Mouse (Mus musculus): ENCODE measurements at regions not wholly inside any gene's neighbourhood (a gene's known extent, or its start where the extent isn't known, plus 50 kb on each side); places are given as distances from the start of the nearest gene placed in this dataset.
"Not testable (repeated sequence)": the region's sequence is repeated elsewhere in the genome, so short reads cannot be mapped to it uniquely, and the experiment has no call there.

DNA sequence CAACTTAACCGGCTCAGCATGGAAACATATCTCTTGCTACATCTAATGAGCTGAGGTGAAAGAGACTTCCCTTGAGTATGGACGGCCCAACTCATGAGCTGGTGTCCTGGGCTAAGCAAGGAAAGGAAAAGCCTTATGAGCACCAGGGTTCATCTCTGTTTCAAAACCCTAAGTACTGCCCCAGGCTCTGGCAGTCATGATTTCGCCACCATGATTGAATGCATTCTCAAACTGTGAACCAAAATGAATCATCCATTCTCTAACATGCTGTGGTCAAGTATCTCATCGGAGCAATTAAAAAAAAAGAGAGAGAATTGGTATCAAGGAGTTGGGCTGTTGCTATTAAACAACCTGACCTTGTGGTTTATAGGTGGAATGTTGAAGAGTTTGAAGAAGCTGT lies 803.4 kb upstream of the Sox9 start:
- H3K36me3 ChIP-seq (ENCODE audit: control insufficient read depth, insufficient read depth), result no peaks in the 10 kb centered on the region
- no peak overlapping the region for H3K27ac ChIP-seq (ENCODE audit: low read length)
- H3K27me3 ChIP-seq (replicated peaks; ENCODE audit: control insufficient read depth, insufficient read depth, low read length), result no peaks in the 10 kb centered on the region
- WGBS, result 92% methylated on average over 4 of the region's 4 CpGs
- no peaks in the 10 kb centered on the region for H3K9me3 ChIP-seq (ENCODE audit: control insufficient read depth, low read length)
- H3K4me3 ChIP-seq (replicated peaks; ENCODE audit: low read length), result no peak overlapping the region
- no peak overlapping the region for H3K9ac ChIP-seq (replicated peaks; ENCODE audit: low read depth, low read length)
- ATAC-seq, result no peak
- no peak overlapping the region for H3K4me2 ChIP-seq (ENCODE audit: low read length)
- no peaks in the 10 kb centered on the region for H3K4me1 ChIP-seq (replicated peaks; ENCODE audit: control insufficient read depth, insufficient read depth, low read length)

DNA sequence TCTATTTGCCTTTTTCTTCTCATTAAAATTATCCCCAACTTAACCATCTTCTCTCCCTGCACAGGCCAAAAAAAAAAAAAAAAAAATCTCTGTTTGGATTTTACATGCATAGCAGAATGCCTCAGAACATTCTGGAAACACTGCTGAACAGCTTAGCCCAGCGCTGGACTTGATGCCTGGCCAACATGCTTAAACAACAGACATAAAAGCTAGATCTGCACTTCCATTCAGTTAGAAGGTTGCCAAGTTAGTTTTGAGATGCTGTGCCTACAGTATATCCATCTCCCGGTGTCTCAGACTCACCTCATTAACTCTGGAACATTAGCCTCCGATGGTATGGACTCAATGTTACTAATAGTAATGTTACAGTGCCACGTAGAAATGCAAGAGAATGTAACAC lies 785.6 kb upstream of the Sox9 start:
- no peak for ATAC-seq
- Histone ChIP-seq H3K27me3 (replicated peaks; ENCODE audit: control insufficient read depth, insufficient read depth, low read length) (no peaks in the 10 kb centered on the region), H3K36me3 (ENCODE audit: control insufficient read depth, insufficient read depth) (no peaks in the 10 kb centered on the region), H3K4me3 (replicated peaks; ENCODE audit: low read length) (no peak overlapping the region), H3K27ac (ENCODE audit: low read length) (no peak overlapping the region), H3K4me1 (replicated peaks; ENCODE audit: control insufficient read depth, insufficient read depth, low read length) (peaks cover 3% of the 10 kb centered on the region; the same call in 1 of the 2 replicates), H3K9ac (replicated peaks; ENCODE audit: low read depth, low read length) (no peak overlapping the region), H3K9me3 (ENCODE audit: control insufficient read depth, low read length) (no peaks in the 10 kb centered on the region), H3K4me2 (ENCODE audit: low read length) (no peak overlapping the region)
- WGBS, result 61% methylated on average over 4 of the region's 4 CpGs

DNA sequence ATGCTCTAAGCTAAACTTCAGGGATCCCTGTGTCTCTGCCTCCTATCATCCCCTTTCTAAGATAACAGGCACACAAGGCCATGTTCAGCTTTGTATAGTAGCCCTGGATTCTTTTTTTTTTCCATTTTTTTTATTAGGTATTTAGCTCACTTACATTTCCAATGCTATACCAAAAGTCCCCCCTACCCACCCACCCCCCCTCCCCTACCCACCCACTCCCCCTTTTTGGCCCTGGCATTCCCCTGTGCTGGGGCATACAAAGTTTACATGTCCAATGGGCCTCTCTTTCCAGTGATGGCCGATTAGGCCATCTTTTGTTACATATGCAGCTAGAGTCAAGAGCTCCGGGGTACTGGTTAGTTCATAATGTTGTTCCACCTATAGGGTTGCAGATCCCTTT lies 771.2 kb upstream of the Sox9 start:
- not testable (repeated sequence) for H3K36me3 ChIP-seq (ENCODE audit: control insufficient read depth, insufficient read depth); H3K27ac ChIP-seq (ENCODE audit: low read length); H3K4me1 ChIP-seq (replicated peaks; ENCODE audit: control insufficient read depth, insufficient read depth, low read length); H3K9ac ChIP-seq (replicated peaks; ENCODE audit: low read depth, low read length); H3K4me3 ChIP-seq (replicated peaks; ENCODE audit: low read length); H3K9me3 ChIP-seq (ENCODE audit: control insufficient read depth, low read length); H3K27me3 ChIP-seq (replicated peaks; ENCODE audit: control insufficient read depth, insufficient read depth, low read length); H3K4me2 ChIP-seq (ENCODE audit: low read length)
- ATAC-seq, result peak; percentile 61; the same call in 1 of the 2 replicates
- WGBS, result no CpG with 5 or more reads among the region's 2 CpGs

DNA sequence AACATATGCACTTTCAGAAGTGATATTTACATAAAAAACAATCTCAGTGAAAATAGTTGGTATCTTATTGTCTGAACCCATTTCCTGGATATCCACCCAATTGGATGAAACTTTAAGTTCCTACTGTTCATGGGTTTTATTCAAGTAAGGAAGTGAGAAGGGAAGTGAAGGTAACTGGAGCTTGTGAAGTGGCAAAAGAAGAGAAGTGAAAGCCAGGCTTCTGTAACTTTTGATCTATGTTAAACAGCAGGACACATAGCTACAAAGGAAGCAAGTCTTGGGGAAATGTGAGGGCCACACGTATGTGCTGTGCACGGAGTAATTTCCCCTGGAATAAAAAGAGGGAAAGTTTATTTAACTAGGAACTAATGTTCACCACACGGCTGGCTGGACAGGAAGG lies 764.1 kb upstream of the Sox9 start:
- H3K4me3 ChIP-seq (replicated peaks; ENCODE audit: low read length), result no peak overlapping the region
- no peaks in the 10 kb centered on the region for H3K36me3 ChIP-seq (ENCODE audit: control insufficient read depth, insufficient read depth)
- H3K9ac ChIP-seq (replicated peaks; ENCODE audit: low read depth, low read length), result no peak overlapping the region
- H3K27me3 ChIP-seq (replicated peaks; ENCODE audit: control insufficient read depth, insufficient read depth, low read length), result no peaks in the 10 kb centered on the region
- H3K4me2 ChIP-seq (ENCODE audit: low read length), result no peak overlapping the region
- no peak overlapping the region for H3K27ac ChIP-seq (ENCODE audit: low read length)
- no peaks in the 10 kb centered on the region for H3K4me1 ChIP-seq (replicated peaks; ENCODE audit: control insufficient read depth, insufficient read depth, low read length)
- no peak for ATAC-seq
- no peaks in the 10 kb centered on the region for H3K9me3 ChIP-seq (ENCODE audit: control insufficient read depth, low read length)
- WGBS, result 85% methylated on average over 3 of the region's 3 CpGs

DNA sequence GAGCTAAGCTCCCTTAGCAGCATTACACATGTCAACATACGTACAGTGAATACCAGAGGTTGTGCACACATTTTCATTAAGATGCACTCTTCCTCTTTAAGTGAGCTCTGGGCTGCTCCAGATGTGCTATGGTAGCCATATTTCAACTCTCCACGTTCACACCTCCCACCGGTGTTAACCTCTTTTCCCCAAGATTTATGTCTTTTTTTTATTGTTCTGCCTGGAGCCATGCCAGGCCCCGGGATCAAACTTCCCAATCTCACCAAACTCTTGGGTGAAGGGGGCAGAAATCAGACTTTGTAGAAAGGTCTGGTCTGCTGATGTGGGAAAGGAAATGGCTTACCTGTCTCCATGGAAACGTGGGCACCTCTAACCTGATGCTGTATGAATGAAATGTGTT lies 754.0 kb upstream of the Sox9 start:
- Histone ChIP-seq H3K4me2 (ENCODE audit: low read length) (no peak overlapping the region), H3K4me1 (replicated peaks; ENCODE audit: control insufficient read depth, insufficient read depth, low read length) (peaks cover 3% of the 10 kb centered on the region; the same call in 1 of the 2 replicates), H3K9me3 (ENCODE audit: control insufficient read depth, low read length) (no peaks in the 10 kb centered on the region; the same call in 1 of the 2 replicates), H3K27ac (ENCODE audit: low read length) (no peak overlapping the region), H3K4me3 (replicated peaks; ENCODE audit: low read length) (no peak overlapping the region), H3K27me3 (replicated peaks; ENCODE audit: control insufficient read depth, insufficient read depth, low read length) (no peaks in the 10 kb centered on the region), H3K9ac (replicated peaks; ENCODE audit: low read depth, low read length) (no peak overlapping the region), H3K36me3 (ENCODE audit: control insufficient read depth, insufficient read depth) (no peaks in the 10 kb centered on the region)
- 87% methylated on average over 5 of the region's 5 CpGs for WGBS
- ATAC-seq, result no peak

DNA sequence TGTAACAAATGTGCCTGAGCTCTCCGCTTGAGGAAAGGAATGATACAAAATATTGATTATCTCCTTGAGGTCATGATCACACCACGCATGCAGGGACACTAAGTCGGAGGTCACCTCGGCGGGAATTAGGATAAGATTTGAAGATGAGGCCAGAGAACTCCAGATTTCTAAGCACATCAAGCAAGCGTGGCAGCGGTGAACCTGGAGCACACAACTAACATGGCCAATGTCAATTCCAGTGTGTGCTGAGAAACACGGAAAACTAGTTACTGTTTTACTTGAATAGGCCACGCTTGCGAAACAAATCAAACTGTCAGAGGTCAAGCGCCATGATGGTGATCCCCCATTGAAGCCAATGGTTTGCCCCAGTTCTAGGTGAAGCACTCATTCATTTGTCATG lies 743.3 kb upstream of the Sox9 start:
- Histone ChIP-seq H3K4me3 (replicated peaks; ENCODE audit: low read length) (no peak overlapping the region), H3K27me3 (replicated peaks; ENCODE audit: control insufficient read depth, insufficient read depth, low read length) (no peaks in the 10 kb centered on the region), H3K9me3 (ENCODE audit: control insufficient read depth, low read length) (no peaks in the 10 kb centered on the region), H3K27ac (ENCODE audit: low read length) (no peak overlapping the region), H3K36me3 (ENCODE audit: control insufficient read depth, insufficient read depth) (no peaks in the 10 kb centered on the region), H3K4me2 (ENCODE audit: low read length) (no peak overlapping the region), H3K9ac (replicated peaks; ENCODE audit: low read depth, low read length) (no peak overlapping the region), H3K4me1 (replicated peaks; ENCODE audit: control insufficient read depth, insufficient read depth, low read length) (no peaks in the 10 kb centered on the region)
- ATAC-seq, result no peak
- 96% methylated on average over 11 of the region's 11 CpGs for WGBS

DNA sequence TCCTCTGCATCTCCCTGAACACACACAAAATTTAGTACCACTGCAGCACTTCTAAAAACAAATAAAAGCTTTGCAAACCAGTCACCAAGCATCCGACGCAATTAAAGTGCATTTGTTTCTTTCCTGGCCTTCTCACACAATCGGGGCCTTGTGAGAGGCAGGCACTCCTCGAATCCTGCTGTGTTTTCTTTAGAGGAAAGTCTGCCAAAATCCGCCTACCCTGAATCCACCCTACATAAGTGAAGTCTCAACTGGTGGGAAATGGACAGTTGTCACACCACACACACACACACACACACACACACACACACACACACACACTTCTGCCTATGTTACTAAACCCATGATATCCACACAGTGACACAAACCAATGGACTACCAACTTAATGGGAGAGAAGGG lies 737.6 kb upstream of the Sox9 start:
- Histone ChIP-seq H3K9me3 (ENCODE audit: control insufficient read depth, low read length) (no peaks in the 10 kb centered on the region), H3K4me2 (ENCODE audit: low read length) (no peak overlapping the region), H3K36me3 (ENCODE audit: control insufficient read depth, insufficient read depth) (no peaks in the 10 kb centered on the region), H3K4me1 (replicated peaks; ENCODE audit: control insufficient read depth, insufficient read depth, low read length) (no peaks in the 10 kb centered on the region), H3K4me3 (replicated peaks; ENCODE audit: low read length) (no peak overlapping the region), H3K27me3 (replicated peaks; ENCODE audit: control insufficient read depth, insufficient read depth, low read length) (no peaks in the 10 kb centered on the region), H3K9ac (replicated peaks; ENCODE audit: low read depth, low read length) (no peak overlapping the region), H3K27ac (ENCODE audit: low read length) (no peak overlapping the region)
- WGBS, result 20% methylated on average over 5 of the region's 5 CpGs
- no peak for ATAC-seq

DNA sequence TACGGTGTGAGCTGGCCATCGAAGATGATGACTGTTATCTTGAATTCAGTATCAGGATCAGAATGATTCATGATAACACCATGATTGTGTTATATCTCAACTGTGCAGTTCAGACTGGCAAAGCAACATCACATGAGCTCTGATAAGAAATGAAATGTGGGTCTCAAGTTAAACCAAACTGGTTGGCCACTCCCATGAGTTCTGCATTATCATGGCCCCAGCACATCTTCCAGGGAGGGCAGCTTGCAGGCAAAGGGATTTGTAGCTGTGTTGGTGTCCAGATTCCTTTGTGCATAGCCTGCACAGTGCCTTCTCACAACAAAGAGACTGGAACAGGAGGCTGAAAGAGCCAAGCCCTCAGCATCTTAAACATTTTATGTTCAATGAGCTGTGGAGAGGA lies 736.7 kb upstream of the Sox9 start:
- H3K27me3 ChIP-seq (replicated peaks; ENCODE audit: control insufficient read depth, insufficient read depth, low read length), result no peaks in the 10 kb centered on the region
- H3K4me3 ChIP-seq (replicated peaks; ENCODE audit: low read length), result no peak overlapping the region
- H3K9ac ChIP-seq (replicated peaks; ENCODE audit: low read depth, low read length), result no peak overlapping the region
- no peak for ATAC-seq
- H3K4me1 ChIP-seq (replicated peaks; ENCODE audit: control insufficient read depth, insufficient read depth, low read length), result no peaks in the 10 kb centered on the region
- H3K27ac ChIP-seq (ENCODE audit: low read length), result no peak overlapping the region
- H3K36me3 ChIP-seq (ENCODE audit: control insufficient read depth, insufficient read depth), result no peaks in the 10 kb centered on the region
- no peaks in the 10 kb centered on the region for H3K9me3 ChIP-seq (ENCODE audit: control insufficient read depth, low read length)
- no peak overlapping the region for H3K4me2 ChIP-seq (ENCODE audit: low read length)
- 97% methylated on average over 2 of the region's 2 CpGs for WGBS

DNA sequence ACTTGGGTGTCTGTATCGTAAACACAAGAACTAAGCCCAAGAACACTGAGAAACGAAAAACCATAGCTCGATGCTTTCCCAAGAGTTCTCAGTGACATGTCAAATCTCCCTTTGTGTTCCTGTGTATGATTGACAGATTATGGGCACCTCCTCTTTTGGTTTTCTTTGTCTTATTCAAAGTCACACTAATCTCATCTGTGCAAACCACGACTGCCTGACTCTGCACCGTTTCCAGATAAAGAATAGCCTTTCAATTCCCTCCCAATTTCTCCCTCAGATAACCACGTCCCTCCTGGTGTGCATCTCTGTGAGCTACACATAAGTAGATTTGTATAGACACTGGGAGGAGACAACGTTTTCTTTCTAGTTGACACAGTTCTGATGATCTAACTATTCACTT lies 731.7 kb upstream of the Sox9 start:
- Histone ChIP-seq H3K4me2 (ENCODE audit: low read length) (no peak overlapping the region), H3K36me3 (ENCODE audit: control insufficient read depth, insufficient read depth) (no peaks in the 10 kb centered on the region), H3K4me1 (replicated peaks; ENCODE audit: control insufficient read depth, insufficient read depth, low read length) (peaks cover 6% of the 10 kb centered on the region), H3K9me3 (ENCODE audit: control insufficient read depth, low read length) (no peaks in the 10 kb centered on the region), H3K27ac (ENCODE audit: low read length) (no peak overlapping the region), H3K27me3 (replicated peaks; ENCODE audit: control insufficient read depth, insufficient read depth, low read length) (no peaks in the 10 kb centered on the region), H3K4me3 (replicated peaks; ENCODE audit: low read length) (no peak overlapping the region), H3K9ac (replicated peaks; ENCODE audit: low read depth, low read length) (no peak overlapping the region)
- no peak for ATAC-seq
- WGBS, result 14% methylated on average over 7 of the region's 7 CpGs

DNA sequence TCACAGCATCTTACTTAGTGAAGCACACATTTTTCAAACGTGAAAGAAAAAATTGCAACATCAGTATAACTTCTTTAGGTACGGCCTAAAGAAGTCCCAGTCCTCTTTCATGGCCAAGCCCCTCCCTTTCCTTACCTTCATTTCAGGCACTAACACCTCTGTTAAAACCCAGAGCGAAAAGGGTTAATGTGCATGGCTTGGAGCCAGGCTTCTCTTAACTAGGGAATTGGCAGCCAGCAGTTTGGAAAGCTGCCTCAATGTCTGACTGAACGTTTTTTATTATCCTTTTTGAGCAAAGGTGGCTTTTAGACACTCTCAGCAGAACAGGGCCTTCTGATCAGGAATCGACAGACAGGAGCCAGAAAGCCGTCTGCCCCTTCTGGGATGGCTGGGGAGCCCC lies 726.4 kb upstream of the Sox9 start:
- H3K27me3 ChIP-seq (replicated peaks; ENCODE audit: control insufficient read depth, insufficient read depth, low read length), result no peaks in the 10 kb centered on the region
- no peaks in the 10 kb centered on the region for H3K36me3 ChIP-seq (ENCODE audit: control insufficient read depth, insufficient read depth)
- no peak overlapping the region for H3K4me3 ChIP-seq (replicated peaks; ENCODE audit: low read length)
- 0 out of 2 replicates have a peak overlapping the region, but pooled peaks have one; percentile 41 for H3K27ac ChIP-seq (ENCODE audit: low read length)
- H3K4me1 ChIP-seq (replicated peaks; ENCODE audit: control insufficient read depth, insufficient read depth, low read length), result peaks cover 17% of the 10 kb centered on the region
- WGBS, result 21% methylated on average over 6 of the region's 6 CpGs
- H3K9ac ChIP-seq (replicated peaks; ENCODE audit: low read depth, low read length), result no peak overlapping the region
- no peaks in the 10 kb centered on the region for H3K9me3 ChIP-seq (ENCODE audit: control insufficient read depth, low read length)
- 0 out of 2 replicates have a peak, but pooled peaks have one; percentile 15 for ATAC-seq
- H3K4me2 ChIP-seq (ENCODE audit: low read length), result peak overlapping the region; percentile 29
